Mouse (Mus musculus): ENCODE results near the gene Slc34a1. TPM values are rescaled to one million over a fixed set of nuclear protein-coding genes. Genes with fewer than 3 reads are reported as not detected.

Gene Slc34a1
- not detected in 2 replicates for polyA plus RNA-seq (2015; fragmentation: Nextera tagmentation; extraction: Ambion mirVana)

DNA sequence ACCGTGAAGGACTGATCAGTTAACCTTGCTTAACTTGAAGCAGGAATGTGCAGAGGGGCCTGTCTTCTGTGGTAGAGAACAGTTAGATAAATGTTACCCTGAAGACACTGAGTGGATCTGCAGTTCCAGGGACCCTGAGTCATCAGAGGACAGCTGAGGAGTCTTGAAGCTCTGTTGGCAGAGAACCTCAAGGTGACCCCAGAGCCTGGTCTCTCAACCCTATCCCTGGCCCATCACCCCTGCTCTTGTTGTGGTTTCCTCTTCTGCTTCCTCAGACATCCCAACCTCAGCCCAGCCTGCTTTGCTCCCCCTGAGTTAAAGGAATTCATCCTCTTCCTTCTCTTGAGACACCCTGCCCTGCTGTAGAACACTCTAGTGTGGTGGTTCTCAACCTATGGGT, at the start of gene Slc34a1:
Gene Slc34a1, plus strand, starts transcription at position 100 of the 400 bp plus-strand sequence.
- Histone ChIP-seq H3K4me2 (replicated peaks) (no peak within 1 kb of the TSS), H3K27me3 (peaks cover 3% of the 10 kb centered on the region; the same call in 1 of the 2 replicates), H3K27ac (no peak within 1 kb of the TSS), H3K4me1 (replicated peaks) (no peaks in the 10 kb centered on the region), H3K4me3 (replicated peaks) (no peak within 1 kb of the TSS), H3K36me3 (no peaks in the 10 kb centered on the region), H3K9ac (replicated peaks) (no peak within 1 kb of the TSS), H3K9me3 (no peaks in the 10 kb centered on the region)
- WGBS: 100% methylated on average over 1 of the region's 1 CpGs
- no peak for ATAC-seq

GRCm38 (mm10) chr13:55361145-55361544, 36.8 kb upstream of the Slc34a1 start:
- peak overlapping the region; percentile 90 for H3K4me2 ChIP-seq (replicated peaks)
- H3K36me3 ChIP-seq: peaks cover 36% of the 10 kb centered on the region
- peaks cover 29% of the 10 kb centered on the region for H3K4me1 ChIP-seq (replicated peaks)
- peak overlapping the region; percentile 96 for H3K4me3 ChIP-seq (replicated peaks)
- H3K27me3 ChIP-seq: peaks cover 13% of the 10 kb centered on the region
- H3K27ac ChIP-seq: no peak overlapping the region
- H3K9me3 ChIP-seq: no peaks in the 10 kb centered on the region
- peak overlapping the region; percentile 95 for H3K9ac ChIP-seq (replicated peaks)
- ATAC-seq: no peak

- peak overlapping the region; percentile 90 for H3K4me2 ChIP-seq (replicated peaks)
- peak overlapping the region; percentile 91 for H3K27ac ChIP-seq
- WGBS: 0% methylated on average over 32 of the region's 32 CpGs
Observed at GRCm38 (mm10) chr13:55361974-55362452, 36.0 kb upstream of the Slc34a1 start.

GRCm38 (mm10) chr13:55362453-55363060, 35.4 kb upstream of the Slc34a1 start, which contains the start of gene Lman2:
Gene Lman2 (minus strand): TSS chr13:55362783.
- H3K36me3 ChIP-seq: peaks cover 26% of the 10 kb centered on the region
- H3K9me3 ChIP-seq: no peaks in the 10 kb centered on the region
- peak; percentile 100 for ATAC-seq
- peak within 1 kb of the TSS; percentile 91 for H3K27ac ChIP-seq
- H3K9ac ChIP-seq (replicated peaks): peak within 1 kb of the TSS; percentile 95
- peak within 1 kb of the TSS; percentile 96 for H3K4me3 ChIP-seq (replicated peaks)
- under 1% methylated on average over 35 of the region's 35 CpGs for WGBS
- peak within 1 kb of the TSS; percentile 90 for H3K4me2 ChIP-seq (replicated peaks)
- H3K4me1 ChIP-seq (replicated peaks): peaks cover 29% of the 10 kb centered on the region
- H3K27me3 ChIP-seq: peaks cover 20% of the 10 kb centered on the region

More at GRCm38 (mm10) chr13:55361974-55362452, 36.0 kb upstream of the Slc34a1 start:
- Histone ChIP-seq H3K9me3 (no peaks in the 10 kb centered on the region), H3K4me1 (replicated peaks) (peaks cover 29% of the 10 kb centered on the region), H3K27me3 (peaks cover 14% of the 10 kb centered on the region), H3K4me3 (replicated peaks) (peak overlapping the region; percentile 96), H3K36me3 (peaks cover 32% of the 10 kb centered on the region), H3K9ac (replicated peaks) (peak overlapping the region; percentile 95)
- peak; percentile 65 for ATAC-seq

GRCm38 (mm10) chr13:55368401-55368800, 29.6 kb upstream of the Slc34a1 start:
- no peak for ATAC-seq

DNA sequence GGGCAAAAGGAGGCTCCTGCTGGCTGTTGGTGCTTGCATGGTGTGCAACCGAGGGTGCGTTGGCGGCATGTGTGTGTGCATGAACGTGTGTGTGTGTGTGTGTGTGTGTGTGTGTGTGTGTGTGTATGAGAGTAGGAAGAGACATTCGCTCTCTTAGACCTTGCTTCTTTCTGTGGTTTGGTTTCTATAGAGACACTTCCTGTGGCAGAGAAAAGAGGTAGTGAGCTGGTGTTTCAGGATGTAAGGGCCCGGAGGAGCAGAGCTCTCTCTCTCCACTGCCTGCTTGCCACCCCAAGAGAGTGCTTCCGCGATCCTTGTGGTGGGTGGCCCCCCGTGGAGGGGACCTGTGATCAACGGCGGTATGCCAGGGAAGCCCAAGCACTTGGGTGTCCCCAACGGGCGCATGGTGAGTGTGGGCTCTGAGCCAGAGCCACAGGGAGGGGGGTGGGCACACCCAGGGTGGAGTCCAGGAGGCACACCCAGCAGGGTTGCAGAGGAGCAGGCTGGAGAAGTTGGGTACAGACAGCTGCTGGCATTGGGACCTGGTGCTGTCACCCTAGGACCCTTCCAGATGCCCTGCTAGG, 28.4 kb upstream of the Slc34a1 start, which contains the start of gene Rgs14:
Gene Rgs14, plus strand, starts transcription at position 202 of the 584 bp plus-strand sequence.
- no peak within 1 kb of the TSS for H3K4me2 ChIP-seq (replicated peaks)
- no peaks in the 10 kb centered on the region for H3K4me1 ChIP-seq (replicated peaks)
- ATAC-seq: no peak
- no peaks in the 10 kb centered on the region for H3K36me3 ChIP-seq
- 75% methylated on average over 13 of the region's 13 CpGs for WGBS
- H3K4me3 ChIP-seq (replicated peaks): no peak within 1 kb of the TSS
- no peaks in the 10 kb centered on the region for H3K9me3 ChIP-seq
- no peak within 1 kb of the TSS for H3K9ac ChIP-seq (replicated peaks)
- H3K27me3 ChIP-seq: peaks cover 50% of the 10 kb centered on the region
- no peak within 1 kb of the TSS for H3K27ac ChIP-seq

More at GRCm38 (mm10) chr13:55368401-55368800, 29.6 kb upstream of the Slc34a1 start:
- Histone ChIP-seq H3K9ac (replicated peaks) (no peak overlapping the region), H3K9me3 (no peaks in the 10 kb centered on the region), H3K27ac (no peak overlapping the region), H3K27me3 (peaks cover 38% of the 10 kb centered on the region), H3K4me3 (replicated peaks) (no peak overlapping the region), H3K4me1 (replicated peaks) (no peaks in the 10 kb centered on the region), H3K4me2 (replicated peaks) (no peak overlapping the region), H3K36me3 (no peaks in the 10 kb centered on the region)
- 85% methylated on average over 7 of the region's 7 CpGs for WGBS

- Histone ChIP-seq H3K9me3 (no peaks in the 10 kb centered on the region), H3K4me1 (replicated peaks) (no peaks in the 10 kb centered on the region), H3K4me3 (replicated peaks) (no peak overlapping the region), H3K27me3 (peaks cover 48% of the 10 kb centered on the region), H3K36me3 (no peaks in the 10 kb centered on the region), H3K4me2 (replicated peaks) (no peak overlapping the region), H3K9ac (replicated peaks) (no peak overlapping the region), H3K27ac (no peak overlapping the region)
- WGBS: 71% methylated on average over 3 of the region's 3 CpGs
- ATAC-seq: no peak
Observed at GRCm38 (mm10) chr13:55370234-55370633, 27.8 kb upstream of the Slc34a1 start.

- H3K4me1 ChIP-seq (replicated peaks): no peaks in the 10 kb centered on the region
- no peaks in the 10 kb centered on the region for H3K9me3 ChIP-seq
- ATAC-seq: no peak
- peaks cover 47% of the 10 kb centered on the region for H3K27me3 ChIP-seq
- 73% methylated on average over 8 of the region's 8 CpGs for WGBS
- no peaks in the 10 kb centered on the region for H3K36me3 ChIP-seq
- H3K27ac ChIP-seq: no peak overlapping the region
- H3K4me2 ChIP-seq (replicated peaks): no peak overlapping the region
- no peak overlapping the region for H3K4me3 ChIP-seq (replicated peaks)
- H3K9ac ChIP-seq (replicated peaks): no peak overlapping the region
Observed at GRCm38 (mm10) chr13:55371007-55371681, 26.8 kb upstream of the Slc34a1 start.

DNA sequence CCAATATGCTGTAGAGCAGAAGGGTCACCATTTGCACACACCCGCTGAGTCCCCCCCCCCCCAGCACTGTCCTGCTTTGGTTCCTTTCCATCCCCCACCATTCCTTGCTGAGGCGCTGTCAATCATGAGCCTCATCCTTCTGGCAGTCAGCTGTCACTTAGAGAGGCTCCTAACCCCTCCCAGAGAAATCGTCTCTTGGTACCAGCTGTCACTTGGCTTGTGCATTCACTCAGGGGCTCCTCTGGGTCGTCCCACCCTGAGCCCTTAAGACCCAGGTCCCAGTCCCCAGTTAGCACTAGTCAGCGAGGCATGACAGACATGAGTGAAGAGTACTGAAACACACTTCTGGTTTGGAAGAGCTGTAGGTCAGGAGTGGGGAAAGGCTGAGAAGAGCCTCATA, 26.2 kb upstream of the Slc34a1 start:
- H3K4me3 ChIP-seq (replicated peaks): no peak overlapping the region
- 56% methylated on average over 5 of the region's 5 CpGs for WGBS

GRCm38 (mm10) chr13:55374206-55374924, 23.6 kb upstream of the Slc34a1 start:
- 68% methylated on average over 6 of the region's 6 CpGs for WGBS
- no peak for ATAC-seq
- Histone ChIP-seq H3K27me3 (peaks cover 63% of the 10 kb centered on the region), H3K9ac (replicated peaks) (no peak overlapping the region), H3K4me2 (replicated peaks) (no peak overlapping the region), H3K36me3 (no peaks in the 10 kb centered on the region), H3K9me3 (no peaks in the 10 kb centered on the region), H3K27ac (no peak overlapping the region), H3K4me1 (replicated peaks) (peaks cover 3% of the 10 kb centered on the region; the same call in 1 of the 2 replicates), H3K4me3 (replicated peaks) (no peak overlapping the region)

More for the DNA sequence above, 26.2 kb upstream of the Slc34a1 start:
- Histone ChIP-seq H3K27me3 (peaks cover 51% of the 10 kb centered on the region), H3K27ac (no peak overlapping the region), H3K9me3 (no peaks in the 10 kb centered on the region), H3K4me1 (replicated peaks) (no peaks in the 10 kb centered on the region), H3K36me3 (no peaks in the 10 kb centered on the region), H3K9ac (replicated peaks) (no peak overlapping the region), H3K4me2 (replicated peaks) (no peak overlapping the region)
- ATAC-seq: no peak

GRCm38 (mm10) chr13:55375877-55376276, 22.1 kb upstream of the Slc34a1 start:
- Histone ChIP-seq H3K4me3 (replicated peaks) (no peak overlapping the region), H3K27me3 (peaks cover 68% of the 10 kb centered on the region), H3K4me2 (replicated peaks) (no peak overlapping the region), H3K9ac (replicated peaks) (no peak overlapping the region), H3K27ac (no peak overlapping the region), H3K4me1 (replicated peaks) (peaks cover 3% of the 10 kb centered on the region; the same call in 1 of the 2 replicates), H3K36me3 (no peaks in the 10 kb centered on the region), H3K9me3 (no peaks in the 10 kb centered on the region)
- 82% methylated on average over 2 of the region's 2 CpGs for WGBS
- ATAC-seq: no peak

All from midbrain, embryonic 13.5 days (tissue).